Mouse (Mus musculus): Measurements from ENCODE around the gene U2af1l4.
A peak's percentile ranks its signal among the peaks of the same experiment; 100 is the strongest.

The U2af1l4 gene

DNA sequence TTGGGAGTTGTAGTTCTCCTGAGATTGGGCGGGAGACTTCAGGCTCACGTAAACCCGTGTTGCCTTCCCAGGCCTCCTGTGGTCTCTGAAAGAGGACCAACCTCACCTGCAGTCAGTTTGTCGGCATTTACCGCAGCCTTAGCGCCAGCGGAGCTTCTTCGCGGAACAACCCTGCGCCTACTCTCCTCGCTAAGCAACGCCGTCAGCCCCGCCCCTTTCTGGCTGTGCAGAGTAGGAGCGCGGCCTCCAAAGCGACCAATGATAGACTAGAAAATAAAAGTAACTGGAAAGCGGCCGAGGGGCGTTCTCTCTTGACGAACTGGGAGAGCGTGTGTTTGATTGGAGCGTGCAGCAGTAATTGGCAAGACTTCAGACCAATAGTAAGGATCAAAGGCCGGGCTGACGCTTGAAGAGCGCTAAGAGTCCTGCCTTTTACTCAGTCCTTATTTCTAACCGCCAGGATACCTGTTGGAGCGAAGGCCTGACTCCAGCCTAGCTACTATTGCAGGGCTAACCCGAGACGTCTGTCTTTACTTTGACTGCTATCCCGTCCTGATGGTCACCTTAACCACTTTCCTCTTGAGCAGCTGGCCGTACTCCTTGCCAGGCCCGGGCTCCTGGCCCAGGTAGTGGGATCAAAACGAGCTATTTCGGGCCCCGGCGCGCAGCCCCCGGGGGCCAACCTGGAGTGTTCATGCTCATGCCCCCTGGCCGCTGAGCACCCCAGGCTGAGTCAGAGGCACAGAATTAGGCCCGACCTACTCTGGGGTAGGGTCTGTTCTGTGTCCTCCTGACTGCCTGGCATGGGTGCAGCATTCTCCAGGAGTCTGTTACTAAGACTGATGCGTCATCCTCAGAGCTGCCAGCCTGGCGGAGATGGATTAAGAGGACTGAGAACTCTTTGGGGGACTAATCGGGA, 10.7 kb upstream of the U2af1l4 start, which contains the start of the genes Hspb6 and Proser3:
Gene Hspb6, plus strand, starts transcription at position 77 of the 919 bp plus-strand sequence.
Gene Proser3, minus strand, starts transcription at position 198 of the 919 bp plus-strand sequence.
- peak; percentile 96 to 99 for DNase-seq (ENCODE audit: low spot score in 2 of 2)

DNA sequence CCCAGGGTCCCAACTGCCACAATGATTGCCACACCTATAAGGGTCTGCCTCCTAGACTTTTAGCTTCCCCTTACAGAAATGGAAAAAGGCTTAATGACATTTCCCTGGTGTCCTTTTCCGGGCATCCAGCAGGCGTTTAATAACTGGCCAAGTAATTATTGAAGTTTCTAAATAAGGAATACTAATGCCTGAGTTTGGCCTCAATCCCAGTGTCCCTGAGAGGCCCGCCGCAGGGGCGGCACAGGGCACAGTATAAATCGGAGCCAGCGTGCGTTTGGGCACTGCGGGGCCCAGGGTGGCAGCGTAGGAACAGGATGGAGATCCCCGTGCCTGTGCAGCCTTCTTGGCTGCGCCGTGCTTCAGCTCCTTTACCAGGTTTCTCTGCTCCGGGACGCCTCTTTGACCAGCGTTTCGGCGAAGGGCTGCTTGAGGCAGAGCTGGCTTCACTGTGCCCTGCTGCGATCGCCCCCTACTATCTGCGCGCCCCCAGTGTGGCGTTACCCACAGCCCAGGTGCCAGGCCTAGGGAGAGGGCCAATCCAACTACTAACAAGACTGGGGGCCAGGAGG, 10.0 kb upstream of the U2af1l4 start:
- DNase-seq (ENCODE audit: low spot score in 2 of 2) = peak in 1 of 2 experiments; percentile 36

DNA sequence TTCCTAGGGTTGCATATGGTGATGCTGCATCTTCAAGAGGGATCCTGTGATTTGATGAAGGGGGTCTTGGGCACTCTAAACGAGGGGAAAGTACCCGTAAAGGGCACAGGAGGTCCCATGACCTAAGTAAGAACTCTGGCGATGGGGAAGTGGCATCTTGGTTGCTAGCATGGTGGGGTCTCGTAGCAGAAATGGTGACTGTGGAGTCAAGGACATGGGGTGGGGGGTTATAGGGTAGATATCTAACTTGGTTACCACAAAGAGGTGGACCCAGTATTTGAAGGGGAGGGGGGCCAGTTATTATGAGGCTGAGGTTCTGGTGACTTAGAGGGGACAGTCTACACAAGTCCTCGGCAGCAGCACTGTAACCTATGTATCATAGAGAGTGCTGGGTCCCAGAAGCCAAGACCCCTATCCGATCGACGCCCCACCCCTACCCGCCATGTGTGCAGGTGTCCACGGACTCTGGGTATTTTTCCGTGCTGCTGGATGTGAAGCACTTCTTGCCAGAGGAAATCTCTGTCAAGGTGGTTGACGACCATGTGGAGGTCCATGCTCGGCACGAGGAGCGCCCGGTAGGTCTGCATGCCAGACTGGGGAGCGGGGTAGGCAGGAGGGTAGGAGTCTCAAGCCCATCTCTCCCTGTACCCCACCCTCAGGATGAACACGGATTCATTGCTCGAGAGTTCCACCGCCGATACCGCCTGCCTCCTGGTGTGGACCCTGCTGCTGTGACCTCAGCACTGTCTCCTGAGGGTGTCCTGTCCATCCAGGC, 9.1 kb upstream of the U2af1l4 start:
- DNase-seq (ENCODE audit: low spot score in 2 of 2) = no peak

DNA sequence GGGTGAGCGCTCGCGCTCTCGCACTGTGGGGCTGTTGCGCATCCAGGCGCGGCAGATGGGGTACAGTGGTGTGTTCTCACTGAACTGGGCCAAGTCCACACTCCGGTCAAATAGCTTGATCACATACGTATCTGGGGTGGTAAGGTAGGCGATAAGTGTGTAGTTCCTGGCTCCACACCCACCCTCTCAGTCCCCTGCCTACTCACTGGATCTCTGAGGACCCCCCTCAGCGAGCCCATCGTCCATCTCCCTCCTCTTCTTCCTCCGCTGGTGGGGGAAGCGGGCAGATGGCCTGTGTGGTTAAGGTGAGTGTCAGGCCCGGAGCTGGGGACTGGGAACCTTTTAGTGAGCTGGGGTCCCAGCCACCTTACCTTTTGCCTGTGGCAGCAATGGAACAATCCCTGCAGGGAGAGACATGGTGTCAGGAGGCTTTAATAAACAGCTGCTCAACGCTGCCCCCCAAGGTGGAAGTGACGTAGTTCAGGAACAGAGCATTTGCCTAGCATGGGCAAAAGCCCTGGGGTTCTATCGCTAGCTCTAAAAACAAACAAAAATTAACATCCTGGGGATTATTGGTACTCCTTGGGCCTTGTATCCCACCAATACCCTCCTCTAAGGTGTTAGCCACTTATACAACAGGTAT, 6.1 kb upstream of the U2af1l4 start:
- no peak for DNase-seq (ENCODE audit: low spot score in 2 of 2)

DNA sequence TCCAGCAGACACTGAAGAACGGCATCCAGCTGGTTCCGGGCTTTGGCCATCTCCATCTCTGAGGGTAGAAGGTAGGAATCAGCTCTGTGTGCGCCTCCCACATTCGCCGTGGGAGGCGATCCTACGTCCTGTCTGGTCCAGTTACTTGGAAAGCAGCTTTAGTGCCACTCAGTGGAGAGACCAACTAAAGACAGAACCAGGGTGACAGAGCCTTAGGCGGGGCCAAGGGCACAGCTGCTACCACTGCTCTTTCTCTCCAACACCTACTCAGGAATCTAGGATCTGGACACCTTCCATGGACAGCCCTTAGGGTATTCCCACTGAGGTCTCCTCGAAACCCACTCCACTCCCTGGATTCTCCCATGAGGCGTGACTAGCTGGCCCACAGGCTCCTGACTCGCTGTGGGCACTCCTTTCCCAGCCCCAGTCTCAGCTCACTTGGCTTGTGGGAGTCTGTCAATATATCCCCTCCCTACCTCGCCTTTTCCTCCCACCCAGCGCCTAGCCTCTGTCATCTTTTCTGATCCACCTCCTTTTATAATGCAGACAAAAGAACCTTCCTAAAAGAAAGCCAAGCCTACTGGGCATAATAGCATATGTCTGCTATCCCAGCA, 5.1 kb upstream of the U2af1l4 start:
- peak in 1 of 2 experiments; percentile 43 for DNase-seq (ENCODE audit: low spot score in 2 of 2)

DNA sequence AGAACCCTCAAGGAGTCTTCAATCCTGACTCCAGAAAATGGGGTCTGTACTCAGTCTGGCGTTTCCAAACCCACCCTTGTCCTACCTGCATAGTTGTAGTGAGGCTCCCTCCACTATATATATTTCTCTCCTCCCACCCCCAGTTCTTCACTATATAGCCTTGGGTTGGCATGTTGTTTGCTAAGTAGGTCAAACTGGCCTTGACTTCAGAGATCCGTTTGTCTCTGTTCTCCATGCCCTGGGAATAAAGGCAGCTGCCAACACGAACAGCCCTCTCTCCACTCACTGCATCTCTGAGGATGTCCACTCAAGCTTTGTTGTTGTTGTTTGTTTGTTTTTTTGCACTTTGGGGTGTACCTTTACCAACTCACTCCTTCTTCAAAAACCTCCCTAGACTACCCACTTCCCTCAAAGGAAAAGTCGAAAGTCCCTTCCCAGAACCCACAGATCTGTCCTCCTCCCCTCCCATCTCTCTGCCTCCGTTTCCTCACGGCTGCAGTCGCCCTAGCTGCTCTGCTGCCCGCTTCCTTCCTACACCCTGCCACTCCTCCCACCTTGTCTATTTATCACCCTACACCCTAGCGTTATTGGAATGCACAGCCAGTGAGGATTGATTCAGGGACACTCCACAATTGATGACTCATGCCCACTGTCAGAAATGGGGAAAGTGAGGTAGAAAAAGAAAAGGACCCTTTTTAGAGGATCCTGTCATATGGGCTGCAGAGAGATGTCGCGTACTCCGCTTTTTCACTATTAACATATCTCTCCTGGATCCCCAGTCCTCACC, 4.3 kb upstream of the U2af1l4 start:
- DNase-seq (ENCODE audit: low spot score in 2 of 2) = peak in 1 of 2 experiments; percentile 21

DNA sequence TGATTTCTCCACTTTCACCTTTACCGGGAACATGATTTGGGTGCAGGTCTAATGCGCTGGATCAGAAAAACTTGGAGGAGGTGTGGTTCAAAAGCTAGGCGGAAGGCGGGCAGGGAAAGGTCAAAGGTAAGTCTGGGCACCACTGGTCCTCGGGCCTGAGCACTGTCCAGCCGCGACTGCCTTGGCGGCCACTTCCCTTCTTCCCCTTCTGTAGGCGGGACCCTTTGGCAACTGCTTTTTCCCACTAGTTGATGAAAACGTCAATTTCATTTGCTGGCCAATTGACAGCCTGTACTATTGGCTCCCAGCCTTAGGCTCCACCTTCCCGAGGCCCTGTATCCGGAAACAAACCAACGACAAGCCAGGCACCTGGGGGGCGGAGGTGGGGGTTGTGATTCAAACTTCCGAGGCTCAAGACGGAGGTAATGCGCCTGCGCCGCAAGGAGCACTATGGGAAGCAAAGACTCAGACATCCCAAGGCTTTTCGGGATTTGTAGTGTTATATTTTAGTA, 3.6 kb upstream of the U2af1l4 start, which contains the start of gene Lin37:
Gene Lin37, minus strand, starts transcription at position 396 of the 512 bp plus-strand sequence.
- DNase-seq (ENCODE audit: low spot score in 2 of 2) = peak; percentile 98 to 99

DNA sequence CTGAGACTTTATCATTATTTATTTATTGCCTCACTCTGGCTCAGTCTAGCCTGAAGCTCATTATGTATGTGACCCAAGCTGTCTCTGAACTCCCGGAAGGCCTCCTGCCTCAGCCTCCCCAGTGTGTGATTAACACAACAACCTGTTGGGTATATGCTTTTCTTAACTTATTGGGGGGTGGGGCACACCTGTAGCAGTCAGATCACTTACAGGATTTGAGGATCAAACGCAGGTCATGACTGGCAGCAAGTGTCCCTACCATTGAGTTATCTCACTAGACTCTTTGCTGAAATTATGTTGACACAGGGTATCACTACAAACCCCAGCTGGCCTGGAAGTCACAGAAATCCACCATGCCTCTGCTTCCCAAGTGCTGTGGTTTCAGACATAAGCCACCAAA, 2.8 kb upstream of the U2af1l4 start:
- no peak for DNase-seq (ENCODE audit: low spot score in 2 of 2)

DNA sequence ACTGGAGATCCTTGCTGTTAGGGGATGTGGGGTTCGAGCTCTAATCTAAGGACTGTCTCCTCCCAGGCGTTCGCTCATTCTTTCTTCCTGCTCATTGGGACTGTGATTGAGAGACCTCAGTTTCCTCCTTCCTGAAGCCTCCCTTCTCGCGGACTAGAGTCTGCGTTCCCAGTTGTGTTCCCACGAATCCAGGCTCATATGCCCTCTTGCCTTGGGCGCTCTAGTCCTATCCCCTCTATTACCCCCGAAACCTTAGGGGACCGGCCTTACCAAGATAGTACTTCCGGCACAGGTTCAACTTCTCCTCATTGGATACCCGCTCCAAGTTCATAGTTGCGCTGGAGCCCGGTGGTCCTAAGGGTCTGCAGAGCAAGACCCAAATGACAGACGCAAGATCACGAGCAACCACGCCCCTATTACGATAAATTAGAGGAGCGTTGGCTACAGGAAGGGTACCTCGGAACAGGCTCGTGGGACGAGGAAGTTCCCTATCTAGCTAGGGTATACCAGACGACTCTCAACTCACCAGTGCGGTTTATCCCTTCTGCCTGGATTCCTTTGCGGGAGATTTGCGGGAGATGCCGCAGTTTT, 480 bp upstream of the U2af1l4 start:
- DNase-seq (ENCODE audit: low spot score in 2 of 2) = no peak

DNA sequence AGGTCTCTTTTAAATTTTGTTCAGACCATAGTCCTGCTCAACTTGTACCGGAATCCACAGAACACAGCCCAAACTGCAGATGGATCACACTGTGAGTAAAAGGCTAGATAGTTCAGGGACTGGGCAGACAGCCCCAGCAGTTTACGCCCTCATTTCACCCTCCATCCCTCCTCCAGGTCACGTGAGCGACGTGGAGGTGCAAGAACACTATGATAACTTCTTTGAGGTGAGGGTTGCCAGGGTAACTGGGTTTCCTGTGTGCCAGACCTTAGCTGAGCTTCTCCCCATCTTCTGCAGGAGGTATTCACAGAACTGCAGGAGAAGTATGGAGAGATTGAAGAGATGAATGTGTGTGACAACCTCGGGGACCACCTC, 792 bp downstream of the U2af1l4 start:
- DNase-seq (ENCODE audit: low spot score in 2 of 2) = no peak

DNA sequence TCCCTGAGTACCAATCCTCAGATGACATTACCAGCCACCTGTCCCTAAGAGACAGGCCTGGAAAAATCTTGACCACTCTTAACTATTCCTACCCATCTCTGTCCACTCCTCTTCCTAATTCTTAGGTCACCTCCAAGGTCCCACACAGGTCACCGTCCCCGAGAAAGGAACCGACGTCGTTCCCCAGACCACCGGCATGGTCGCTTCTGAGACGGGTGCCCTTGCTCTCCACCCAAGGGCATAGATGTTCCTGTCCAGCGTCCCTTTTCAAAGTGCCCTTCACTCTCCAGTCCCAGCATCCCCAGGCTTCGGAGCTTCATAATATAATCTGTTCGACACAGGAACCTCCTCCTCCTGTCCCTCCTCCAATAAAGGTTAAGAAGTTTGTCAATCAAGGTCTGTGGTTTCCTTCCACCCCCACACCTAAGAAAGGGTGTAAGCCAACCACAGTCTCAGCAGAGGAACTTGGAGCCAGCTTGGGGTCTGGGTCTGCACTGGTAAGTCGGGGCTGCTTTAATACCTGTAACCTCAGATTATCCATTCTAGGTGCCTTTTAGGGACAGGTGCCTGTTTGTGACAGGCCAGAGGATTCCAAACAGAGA, 2.0 kb downstream of the U2af1l4 start, which contains the start of gene Igflr1:
Gene Igflr1, plus strand, starts transcription at position 458 of the 602 bp plus-strand sequence.
- DNase-seq (ENCODE audit: low spot score in 2 of 2) = no peak

DNA sequence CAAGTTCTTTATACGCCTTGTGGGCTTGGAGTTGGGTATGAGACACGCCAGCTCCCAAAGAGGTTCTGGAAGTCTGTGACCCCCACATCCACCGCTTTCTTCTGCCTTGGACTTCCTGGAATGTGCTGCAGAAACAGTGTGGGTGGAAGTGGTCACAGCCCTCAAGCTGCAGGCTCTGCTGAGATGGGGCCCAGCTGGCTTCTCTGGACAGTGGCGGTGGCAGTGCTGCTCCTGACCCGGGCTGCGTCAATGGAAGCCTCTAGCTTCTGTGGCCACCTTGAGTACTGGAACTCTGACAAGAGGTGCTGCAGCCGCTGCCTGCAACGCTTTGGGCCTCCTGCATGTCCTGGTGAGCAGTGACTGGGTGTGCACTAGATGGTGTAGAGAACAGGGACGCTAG, 2.9 kb downstream of the U2af1l4 start:
- no peak for DNase-seq (ENCODE audit: low spot score in 2 of 2)

DNA sequence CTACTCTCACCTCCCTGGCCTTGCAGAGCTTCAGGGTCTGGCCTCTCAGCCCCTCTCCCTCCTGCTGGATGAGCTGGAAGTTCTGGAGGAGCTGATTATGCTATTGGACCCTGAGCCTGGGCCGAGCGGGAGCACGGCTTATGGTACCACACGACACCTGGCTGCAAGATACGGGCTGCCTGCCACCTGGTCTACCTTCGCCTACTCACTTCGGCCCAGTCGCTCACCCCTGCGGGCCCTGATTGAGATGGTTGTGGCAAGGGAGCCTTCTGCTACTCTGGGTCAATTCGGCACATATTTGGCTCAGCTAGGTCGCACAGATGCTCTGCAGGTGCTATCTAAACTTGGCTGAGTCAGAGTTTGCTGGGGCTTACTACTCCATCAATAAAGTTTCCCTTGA, 4.5 kb downstream of the U2af1l4 start:
- DNase-seq (ENCODE audit: low spot score in 2 of 2) = no peak

DNA sequence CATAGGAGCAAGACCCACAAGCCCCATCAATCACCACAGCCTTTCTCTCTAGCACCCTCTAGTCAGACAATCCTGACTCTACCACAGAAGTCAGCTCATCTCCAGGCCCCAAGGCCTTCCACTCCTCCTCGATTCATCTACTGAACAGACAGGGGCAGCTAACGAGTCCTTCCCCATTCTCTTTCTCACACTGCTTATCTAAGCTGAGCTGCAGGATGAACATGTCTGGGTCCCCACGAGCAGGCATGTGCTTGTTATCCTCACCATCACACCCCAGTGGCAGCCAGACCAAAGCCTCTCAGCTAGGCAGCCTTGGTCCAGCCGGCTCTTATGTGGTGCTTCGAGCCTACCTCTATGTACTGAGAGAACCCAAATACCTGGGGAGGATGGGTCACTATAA, 9.3 kb downstream of the U2af1l4 start:
- no peak for DNase-seq (ENCODE audit: low spot score in 2 of 2)

DNA sequence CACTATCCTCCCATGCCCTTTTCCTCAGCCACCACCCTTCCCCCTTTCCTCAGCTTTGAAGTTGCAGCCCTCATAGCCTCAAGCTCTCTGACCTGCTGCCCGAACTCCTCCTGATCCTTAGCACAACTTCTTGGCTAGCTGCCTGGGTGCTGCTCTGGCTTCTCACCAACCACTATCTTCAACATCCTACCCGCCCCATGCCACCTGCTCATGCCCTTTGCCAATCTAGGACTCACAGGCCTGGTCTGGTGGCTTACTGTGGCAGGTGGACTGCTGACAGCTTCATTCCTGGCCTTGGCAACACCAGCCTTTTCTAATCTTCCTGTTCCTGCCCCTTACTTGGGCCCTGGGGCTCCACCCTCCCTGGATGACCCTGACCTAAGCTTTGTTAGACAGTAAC, 9.9 kb downstream of the U2af1l4 start:
- no peak for DNase-seq (ENCODE audit: low spot score in 2 of 2)

DNA sequence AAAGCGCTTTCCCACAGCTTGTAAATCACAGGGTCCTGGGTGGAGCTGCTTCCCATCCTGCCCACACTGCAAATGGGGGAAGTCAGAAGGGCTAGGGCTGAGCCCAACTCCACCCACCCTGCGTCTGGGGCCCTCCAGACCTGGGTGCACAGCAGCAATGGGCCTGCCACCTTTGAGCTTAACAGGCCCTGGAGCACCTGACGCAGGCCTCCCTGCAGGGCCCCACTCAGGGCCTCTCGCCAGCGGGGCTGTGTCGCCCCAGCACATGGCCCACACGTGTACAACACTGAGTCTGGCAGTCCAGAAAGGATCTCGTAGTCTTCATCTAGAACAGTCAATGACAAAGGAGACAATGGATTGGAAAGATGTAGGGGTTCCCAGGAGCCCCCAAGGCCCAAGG, 16.8 kb downstream of the U2af1l4 start:
- no peak for DNase-seq (ENCODE audit: low spot score in 2 of 2)

DNA sequence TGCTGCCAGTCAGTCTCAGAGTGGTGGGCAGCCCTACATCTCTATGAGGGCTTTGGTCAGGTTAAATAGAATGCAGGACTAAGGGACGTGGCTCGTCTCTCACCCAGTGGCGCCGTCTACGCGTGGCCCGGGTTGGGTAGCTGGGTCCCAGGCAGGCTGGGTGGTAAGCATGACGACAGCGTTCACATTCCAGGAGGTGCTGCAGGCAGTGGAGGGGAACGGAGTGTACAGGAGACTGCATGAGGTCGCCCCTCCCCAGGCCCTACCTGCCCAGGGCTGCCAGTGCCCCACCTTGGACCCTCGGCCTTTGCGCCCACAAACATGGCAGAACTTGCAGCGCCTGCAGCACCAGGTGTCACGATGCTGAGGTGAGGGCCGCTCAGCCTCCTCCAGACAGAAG, 18.4 kb downstream of the U2af1l4 start:
- no peak for DNase-seq (ENCODE audit: low spot score in 2 of 2)

DNA sequence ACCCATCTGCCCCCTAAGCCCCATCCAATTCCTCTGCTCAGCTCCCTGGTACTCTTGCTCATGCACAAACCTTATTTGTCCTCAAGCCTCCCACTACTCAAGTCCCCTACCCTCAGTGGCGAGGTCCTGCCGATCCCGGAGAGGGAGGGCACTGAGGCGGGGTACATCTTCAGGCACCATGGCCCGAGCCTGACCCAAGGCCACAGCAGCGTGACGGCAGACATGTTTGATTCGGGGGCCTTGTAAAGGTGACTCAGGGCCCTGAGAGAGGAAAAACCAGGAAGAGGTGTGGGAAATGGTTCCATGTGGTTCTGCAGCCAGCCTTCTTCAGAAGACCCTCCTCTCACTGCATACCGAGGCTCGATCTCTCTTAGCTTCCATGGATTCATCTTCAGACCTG, 21.2 kb downstream of the U2af1l4 start:
- DNase-seq (ENCODE audit: low spot score in 2 of 2) = no peak

DNA sequence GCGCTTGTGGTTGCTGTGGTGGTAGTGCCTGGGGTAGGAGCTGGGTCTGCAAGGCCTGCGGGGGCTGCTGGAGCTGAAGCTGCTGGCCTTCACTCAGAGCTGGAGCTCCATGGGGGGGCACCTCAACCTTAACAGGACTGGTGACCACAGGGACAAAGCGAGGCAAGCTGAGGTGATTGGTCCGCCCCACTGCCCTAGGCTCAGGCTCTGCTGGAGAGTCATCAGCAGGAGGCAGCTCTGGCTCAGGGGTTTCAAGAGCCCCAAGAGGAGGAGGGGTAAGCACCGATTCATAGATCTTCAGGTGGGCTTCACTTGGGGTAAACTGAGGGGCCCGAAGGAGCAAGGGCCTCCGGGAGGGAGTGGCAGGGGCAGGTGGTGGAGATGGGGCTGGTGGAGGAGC, 22.1 kb downstream of the U2af1l4 start:
- DNase-seq (ENCODE audit: low spot score in 2 of 2) = no peak

All from right cerebral cortex, adult 2 months (tissue).